Mouse (Mus musculus): Measurements from ENCODE around the gene Gm10061. TPM values are rescaled to one million over a fixed set of nuclear protein-coding genes. Genes with fewer than 3 reads are reported as not detected.

The Gm10061 gene
- not detected for total RNA-seq (2023)

GRCm38 (mm10) chr16:89150786-89151185 is at the start of gene Gm10061:
Gm10061 (plus strand) TSS chr16:89151086.

GRCm38 (mm10) chr16:89140551-89140950 is 10.3 kb upstream of the Gm10061 start, which contains the start of gene Gm6358:
Gm6358 (plus strand) TSS chr16:89140851.

GRCm38 (mm10) chr16:89157652-89158051 is 6.8 kb downstream of the Gm10061 start, which contains the start of gene Gm9789:
Gm9789 (plus strand) TSS chr16:89157952.

GRCm38 (mm10) chr16:89169190-89169589 is 18.3 kb downstream of the Gm10061 start, which contains the start of gene Gm7735:
Gm7735 (plus strand) TSS chr16:89169490.

GRCm38 (mm10) chr16:89174435-89174834 is 23.5 kb downstream of the Gm10061 start, which contains the start of gene 1110057P08Rik:
1110057P08Rik (plus strand) TSS chr16:89174735.

Other genes starting within 250 kb of the Gm10061 start
- gene Krtap19-9b, start 218.8 kb upstream of the Gm10061 start, total RNA-seq (2023), result not detected
- not detected for gene Krtap16-3, start 188.2 kb upstream of the Gm10061 start, total RNA-seq (2023)
- gene Krtap22-2, start 140.3 kb upstream of the Gm10061 start, total RNA-seq (2023), result not detected
- not detected for gene Gm10229, start 135.8 kb upstream of the Gm10061 start, total RNA-seq (2023)
- gene Krtap6-1, start 119.4 kb upstream of the Gm10061 start, total RNA-seq (2023), result not detected
- gene Gm10228, start 109.6 kb upstream of the Gm10061 start, total RNA-seq (2023), result not detected
- not detected for gene Krtap6-5, start 103.2 kb upstream of the Gm10061 start, total RNA-seq (2023)
- not detected for gene 1110025L11Rik, start 87.1 kb upstream of the Gm10061 start, total RNA-seq (2023)
- not detected for gene Krtap6-3, start 67.1 kb upstream of the Gm10061 start, total RNA-seq (2023)
- not detected for gene Gm6358, start 10.2 kb upstream of the Gm10061 start, total RNA-seq (2023)
- gene Gm9789, start 6.9 kb downstream of the Gm10061 start, total RNA-seq (2023), result not detected
- not detected for gene Gm7735, start 18.4 kb downstream of the Gm10061 start, total RNA-seq (2023)
- gene 1110057P08Rik, start 23.6 kb downstream of the Gm10061 start, total RNA-seq (2023), result not detected
- not detected for gene Krtap20-2, start 54.8 kb downstream of the Gm10061 start, total RNA-seq (2023)

Data from B cell, adult 67 days (primary cell).